Mouse (Mus musculus) midbrain, embryonic 16.5 days (tissue): Measurements from ENCODE around the gene Cenpc1. TPM values are rescaled to one million over a fixed set of nuclear protein-coding genes. Genes with fewer than 3 reads are reported as not detected.

Source experiments
- ATAC-seq: fragments of 200-750 bp; cut with Nextera tagmentation; 2 replicates; pipeline ENCODE4 v1.8.0; 2017; ENCODE audit warnings: moderate TSS enrichment
- H3K27ac ChIP-seq: fragments of 300-500 bp; sonication (generic); 2 replicates; pipeline ENCODE4 v1.5.1; 2014; ENCODE audit warnings: mild to moderate bottlenecking, low read length, mixed read lengths
- H3K27me3 ChIP-seq: fragments of 300-500 bp; sonication (generic); 2 replicates; pipeline ENCODE4 v1.6.1; 2014; ENCODE audit warnings: low read depth, low read length, mixed read lengths; ENCODE audit not compliant: control insufficient read depth, insufficient read depth
- H3K36me3 ChIP-seq: fragments of 300-500 bp; sonication (generic); 2 replicates; pipeline ENCODE4 v1.6.1; 2014; ENCODE audit warnings: mild to moderate bottlenecking, low read length, moderate library complexity, mixed read lengths; ENCODE audit not compliant: control insufficient read depth, insufficient read depth
- H3K4me1 ChIP-seq: fragments of 300-500 bp; sonication (generic); 2 replicates; pipeline ENCODE4 v1.6.1; 2014; ENCODE audit warnings: mild to moderate bottlenecking, low read length, mixed read lengths; ENCODE audit not compliant: control insufficient read depth, insufficient read depth
- H3K4me2 ChIP-seq: fragments of 300-500 bp; sonication (generic); 2 replicates; pipeline ENCODE4 v1.6.1; 2014; ENCODE audit warnings: mild to moderate bottlenecking, low read length, mixed read lengths
- H3K4me3 ChIP-seq: fragments of 300-500 bp; sonication (generic); 2 replicates; pipeline ENCODE4 v1.5.1; 2014; ENCODE audit warnings: low read depth, mild to moderate bottlenecking, low read length, moderate library complexity, mixed read lengths
- H3K9ac ChIP-seq: fragments of 300-500 bp; sonication (generic); 2 replicates; pipeline ENCODE4 v1.6.1; 2014; ENCODE audit warnings: low read depth, low read length, mixed read lengths
- H3K9me3 ChIP-seq: fragments of 300-500 bp; sonication (generic); replicated peaks from 2 replicates; pipeline ENCODE4 v1.6.1; 2014; ENCODE audit warnings: mild to moderate bottlenecking, low read length, mixed read lengths; ENCODE audit not compliant: control insufficient read depth, poor library complexity, severe bottlenecking
- whole genome bisulfite sequencing: fragments of 180-500 bp; shearing (Covaris S2); extraction: QIAGEN DNeasy Blood & Tissue Kit; methylation state at CpG from one replicate; pipeline ENCODE4 v1.1.7; 2014; 5-methylcytosine and 5-hydroxymethylcytosine counted together
- polyA plus RNA-seq: library from polyadenylated mRNA; unstranded; fragments of >200 nt; fragmentation: Nextera tagmentation; extraction: Ambion mirVana; gene quantifications from 2 replicates; pipeline ENCODE4 v1.2.1, GENCODE M21; 2015

The Cenpc1 gene
- polyA plus RNA-seq, 1 experiment from 2014 or later = 33.2 TPM

DNA sequence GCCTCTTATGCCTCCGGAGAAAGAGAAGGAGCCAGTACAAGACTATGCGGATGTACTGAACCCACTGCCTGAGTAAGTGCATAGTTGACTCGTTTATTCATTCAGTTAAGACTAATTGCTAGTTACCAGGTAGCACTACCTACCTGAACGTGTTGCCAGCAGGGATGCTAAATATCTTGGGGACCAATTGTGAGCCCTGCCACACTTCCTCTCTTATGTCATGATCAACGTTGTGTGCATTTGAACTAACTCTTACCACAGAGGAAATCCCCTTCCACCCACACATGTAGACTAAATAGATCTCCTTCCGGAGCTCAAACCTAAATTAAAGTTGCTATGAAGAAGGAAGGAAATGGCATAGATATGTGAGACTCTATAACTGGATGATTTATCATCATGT lies 21.4 kb upstream of the Cenpc1 start:
- 74% methylated on average over 6 of the region's 6 CpGs for WGBS
- H3K9ac ChIP-seq = no peak overlapping the region
- no peak for ATAC-seq
- no peaks in the 10 kb centered on the region for H3K9me3 ChIP-seq
- H3K36me3 ChIP-seq = no peaks in the 10 kb centered on the region
- H3K27ac ChIP-seq = no peak overlapping the region
- no peak overlapping the region for H3K4me3 ChIP-seq
- no peaks in the 10 kb centered on the region for H3K4me1 ChIP-seq
- H3K4me2 ChIP-seq = no peak overlapping the region
- no peaks in the 10 kb centered on the region for H3K27me3 ChIP-seq

DNA sequence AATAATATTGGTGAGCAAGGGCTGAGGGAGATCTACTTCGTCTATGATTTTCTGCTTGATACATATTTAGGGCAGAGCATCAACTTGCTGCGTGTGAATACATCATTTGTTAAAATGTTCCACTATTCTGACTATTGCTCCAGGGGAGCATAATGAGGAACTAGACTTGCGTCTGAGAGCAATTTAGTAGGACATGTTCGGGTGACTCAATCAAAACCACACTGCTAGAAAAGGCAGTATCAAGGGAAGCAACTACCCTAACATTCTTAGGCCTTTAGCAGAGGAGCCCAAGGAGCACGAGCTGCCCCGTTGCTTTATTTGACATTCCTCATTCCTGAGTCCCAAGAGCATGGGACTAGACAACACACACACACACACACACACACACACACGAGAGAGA lies 19.6 kb upstream of the Cenpc1 start:
- 86% methylated on average over 7 of the region's 7 CpGs for WGBS
- no peak for ATAC-seq
- no peak overlapping the region for H3K4me3 ChIP-seq
- no peak overlapping the region for H3K27ac ChIP-seq
- no peaks in the 10 kb centered on the region for H3K27me3 ChIP-seq
- no peaks in the 10 kb centered on the region for H3K36me3 ChIP-seq
- no peaks in the 10 kb centered on the region for H3K4me1 ChIP-seq
- no peaks in the 10 kb centered on the region for H3K9me3 ChIP-seq
- H3K4me2 ChIP-seq = no peak overlapping the region
- no peak overlapping the region for H3K9ac ChIP-seq

DNA sequence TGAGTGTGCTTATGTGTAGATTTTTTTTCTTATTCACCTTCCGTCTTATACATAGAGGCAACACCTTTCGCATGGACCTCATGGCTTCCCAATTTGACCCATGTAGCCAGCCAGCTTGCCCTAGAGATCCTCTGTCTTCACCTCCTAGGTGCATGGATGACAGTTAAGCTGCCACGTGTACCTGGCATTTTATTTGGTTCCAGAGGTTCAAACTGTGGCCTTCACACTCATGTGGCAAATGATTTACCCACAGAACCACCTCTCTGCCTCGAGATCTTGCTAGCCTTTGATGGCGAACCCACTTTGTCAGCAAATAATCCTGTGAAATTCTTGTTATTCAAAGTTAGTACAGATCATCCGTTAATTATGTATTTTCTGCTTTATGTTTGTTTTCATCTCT lies 18.6 kb upstream of the Cenpc1 start:
- WGBS = 86% methylated on average over 6 of the region's 6 CpGs
- Histone ChIP-seq H3K9ac (no peak overlapping the region), H3K4me1 (no peaks in the 10 kb centered on the region), H3K9me3 (no peaks in the 10 kb centered on the region), H3K4me2 (no peak overlapping the region), H3K4me3 (no peak overlapping the region), H3K27me3 (no peaks in the 10 kb centered on the region), H3K27ac (no peak overlapping the region), H3K36me3 (no peaks in the 10 kb centered on the region)
- no peak for ATAC-seq

DNA sequence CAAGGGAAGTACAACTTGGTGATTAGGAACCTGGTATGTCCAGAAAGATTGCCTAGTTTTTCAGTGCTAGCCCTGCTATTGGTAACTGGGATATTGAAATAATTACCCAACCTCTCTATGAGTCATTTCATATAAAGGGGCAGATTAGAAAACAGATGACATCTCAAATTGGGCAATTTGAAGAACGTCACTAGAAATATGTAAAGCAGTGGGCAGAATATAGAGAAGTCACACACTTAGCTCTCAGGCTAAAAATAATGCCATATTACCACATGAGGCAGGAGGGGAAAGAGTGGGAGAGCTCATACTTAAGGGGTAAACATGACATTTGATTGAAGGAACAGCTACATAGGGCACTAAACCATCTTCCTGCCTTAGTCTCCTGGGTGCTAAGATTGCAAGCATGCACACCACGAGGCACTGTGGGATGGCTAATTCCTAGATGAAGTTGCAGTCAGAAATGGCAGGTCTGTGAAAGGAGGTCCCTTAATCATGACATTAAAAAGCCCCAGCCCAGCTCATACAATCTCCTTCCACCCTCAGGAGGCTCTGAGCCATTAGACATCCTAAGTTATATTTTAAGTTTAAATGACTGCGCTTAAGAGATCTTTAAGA lies 13.4 kb upstream of the Cenpc1 start:
- Histone ChIP-seq H3K4me1 (no peaks in the 10 kb centered on the region), H3K4me3 (no peak overlapping the region), H3K9me3 (no peaks in the 10 kb centered on the region), H3K9ac (no peak overlapping the region), H3K27me3 (no peaks in the 10 kb centered on the region), H3K27ac (no peak overlapping the region), H3K4me2 (no peak overlapping the region), H3K36me3 (no peaks in the 10 kb centered on the region)
- 87% methylated on average over 3 of the region's 3 CpGs for WGBS
- ATAC-seq = no peak

DNA sequence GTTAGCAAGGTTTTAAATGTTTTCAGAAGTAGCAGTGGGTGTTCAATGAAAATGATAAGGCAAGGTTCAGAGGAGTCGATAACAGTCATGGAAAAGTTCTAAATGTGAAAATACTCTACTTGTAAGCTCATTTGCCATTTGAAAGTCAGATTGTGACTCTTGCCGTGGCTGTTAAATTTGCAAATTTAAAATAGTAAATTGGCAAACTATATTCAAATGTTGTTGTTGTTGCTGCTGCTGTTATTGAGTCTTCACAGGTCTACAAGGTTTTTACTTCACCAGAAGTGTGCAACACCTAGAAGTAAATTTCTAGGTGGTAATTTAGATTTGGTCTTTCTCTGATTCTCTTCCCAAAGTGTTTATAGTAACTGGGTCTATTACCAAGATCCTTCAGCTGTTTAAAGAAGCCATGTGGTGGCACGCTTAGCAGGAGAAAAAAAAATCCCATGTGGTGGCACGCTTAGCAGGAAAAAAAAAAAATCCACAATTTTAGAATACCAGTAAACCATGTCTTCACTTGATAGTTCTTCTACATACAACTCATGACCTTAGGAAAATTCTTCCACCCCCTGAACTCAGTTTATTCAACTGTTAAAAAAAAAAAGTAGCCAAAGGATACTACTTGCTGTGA lies 7.5 kb upstream of the Cenpc1 start:
- Histone ChIP-seq H3K27ac (no peak overlapping the region), H3K27me3 (no peaks in the 10 kb centered on the region), H3K4me2 (no peak overlapping the region), H3K9ac (no peak overlapping the region), H3K4me3 (no peak overlapping the region), H3K36me3 (no peaks in the 10 kb centered on the region), H3K4me1 (no peaks in the 10 kb centered on the region), H3K9me3 (no peaks in the 10 kb centered on the region)
- ATAC-seq = no peak
- 78% methylated on average over 4 of the region's 4 CpGs for WGBS

DNA sequence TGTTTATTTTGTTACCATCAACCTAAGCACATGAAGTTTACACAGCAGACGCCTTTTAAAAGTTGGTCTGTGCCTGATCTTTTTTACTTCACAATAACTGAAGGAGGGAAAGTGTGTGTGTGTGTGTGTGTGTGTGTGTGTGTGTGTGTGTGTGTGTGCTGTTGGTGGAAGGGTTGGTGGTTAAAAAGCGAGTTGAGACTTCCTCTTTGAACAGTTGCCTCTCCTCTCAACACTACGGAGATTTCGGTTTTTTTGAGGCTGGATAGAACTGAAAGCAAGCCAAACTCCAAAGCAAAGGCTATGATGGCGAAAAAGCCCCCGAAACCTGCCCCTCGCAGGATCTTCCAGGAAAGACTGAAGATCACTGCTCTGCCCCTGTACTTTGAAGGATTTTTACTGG lies 6.2 kb upstream of the Cenpc1 start, which contains the start of gene Stap1:
Gene Stap1, plus strand, starts transcription at position 209 of the 400 bp plus-strand sequence.
- Histone ChIP-seq H3K9ac (no peak within 1 kb of the TSS), H3K36me3 (no peaks in the 10 kb centered on the region), H3K4me1 (no peaks in the 10 kb centered on the region), H3K27me3 (no peaks in the 10 kb centered on the region), H3K9me3 (no peaks in the 10 kb centered on the region), H3K4me3 (no peak within 1 kb of the TSS), H3K4me2 (no peak within 1 kb of the TSS), H3K27ac (no peak within 1 kb of the TSS)
- 76% methylated on average over 7 of the region's 7 CpGs for WGBS
- no peak for ATAC-seq

DNA sequence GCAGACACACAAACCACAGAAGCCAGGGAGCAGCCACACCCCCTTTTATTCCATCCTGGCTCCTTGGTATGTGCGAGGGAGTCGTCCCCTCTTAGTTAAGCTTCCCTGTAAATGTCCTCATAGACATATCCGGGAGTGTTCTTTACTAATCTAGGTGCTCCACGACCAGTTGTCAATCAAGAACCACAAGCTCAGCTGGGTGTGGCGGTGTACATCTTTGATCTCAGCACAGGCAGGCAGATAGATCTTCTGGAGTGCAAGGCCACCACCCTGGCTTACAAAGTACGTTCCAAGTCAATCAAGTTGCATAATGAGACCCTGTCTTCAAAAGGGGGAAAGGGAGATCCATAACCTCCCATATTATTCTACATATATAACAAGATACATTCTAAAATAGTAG lies 3.7 kb upstream of the Cenpc1 start:
- H3K36me3 ChIP-seq = no peaks in the 10 kb centered on the region
- WGBS = 82% methylated on average over 6 of the region's 6 CpGs
- H3K4me3 ChIP-seq = no peak overlapping the region
- no peak overlapping the region for H3K4me2 ChIP-seq
- no peaks in the 10 kb centered on the region for H3K9me3 ChIP-seq
- no peak for ATAC-seq
- H3K27me3 ChIP-seq = no peaks in the 10 kb centered on the region
- no peak overlapping the region for H3K9ac ChIP-seq
- H3K4me1 ChIP-seq = peaks cover 4% of the 10 kb centered on the region
- H3K27ac ChIP-seq = no peak overlapping the region

DNA sequence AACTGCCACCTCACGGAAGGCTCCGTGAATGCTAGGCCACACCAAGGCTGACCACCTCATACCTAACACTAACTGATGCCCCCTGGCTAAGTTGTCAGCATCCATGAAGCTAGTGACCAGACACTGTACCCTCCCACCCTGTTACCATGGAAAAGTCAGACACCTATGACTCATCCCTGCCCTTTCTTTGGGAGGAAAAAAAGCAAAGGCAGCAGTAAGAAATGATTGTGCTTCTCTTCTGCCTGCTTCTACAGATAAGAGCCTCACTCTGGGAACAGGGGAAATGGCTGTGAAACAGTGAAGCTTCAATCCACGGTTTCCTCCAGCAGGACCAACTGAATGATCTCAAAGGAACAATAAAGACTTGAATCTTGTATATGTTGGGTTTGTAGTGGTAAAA lies 3.1 kb upstream of the Cenpc1 start:
- no peak for ATAC-seq
- 82% methylated on average over 3 of the region's 3 CpGs for WGBS
- Histone ChIP-seq H3K4me3 (no peak overlapping the region), H3K4me2 (no peak overlapping the region), H3K36me3 (no peaks in the 10 kb centered on the region), H3K27ac (no peak overlapping the region), H3K4me1 (peaks cover 11% of the 10 kb centered on the region), H3K9me3 (no peaks in the 10 kb centered on the region), H3K27me3 (no peaks in the 10 kb centered on the region), H3K9ac (no peak overlapping the region)

DNA sequence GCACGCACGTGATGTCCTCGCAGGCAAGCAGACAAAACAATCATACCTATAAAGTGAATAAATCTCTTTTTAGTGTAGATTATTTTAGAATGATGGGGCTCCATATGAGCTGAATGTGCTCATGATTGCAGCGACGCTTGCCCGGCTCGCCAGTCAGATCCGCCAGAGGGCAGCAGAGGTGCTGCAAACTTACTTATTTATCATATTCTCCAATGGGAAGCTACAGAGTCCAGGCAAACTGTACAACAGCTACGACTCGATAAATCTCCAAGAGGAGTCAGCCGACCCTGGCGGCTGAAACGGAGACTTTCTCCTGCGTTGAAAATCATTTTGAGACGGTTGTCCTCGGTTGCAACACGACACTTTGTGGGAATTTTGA lies 1.2 kb upstream of the Cenpc1 start:
- Histone ChIP-seq H3K9me3 (no peaks in the 10 kb centered on the region), H3K36me3 (no peaks in the 10 kb centered on the region), H3K4me3 (peak overlapping the region; percentile 72), H3K9ac (peak overlapping the region; percentile 43; the same call in 1 of the 2 replicates), H3K27ac (peak overlapping the region; percentile 90), H3K27me3 (no peaks in the 10 kb centered on the region), H3K4me2 (peak overlapping the region; percentile 68), H3K4me1 (peaks cover 14% of the 10 kb centered on the region)
- ATAC-seq = peak; percentile 50
- 1% methylated on average over 17 of the region's 17 CpGs for WGBS
